Mouse (Mus musculus) heart, embryonic 14.5 days (tissue): Measurements from ENCODE around the gene Chst11. TPM values are rescaled to one million over a fixed set of nuclear protein-coding genes. Genes with fewer than 3 reads are reported as not detected.

Experiments
- ATAC-seq: fragments of 200-750 bp; cut with Nextera tagmentation; 2 replicates; pipeline ENCODE4 v1.8.0; 2017; ENCODE audit warnings: low read depth, moderate TSS enrichment; ENCODE audit not compliant: insufficient number of reproducible peaks, insufficient read depth, low FRiP score
- H3K27ac ChIP-seq, 2 experiments: fragments of 200-500 bp in 1 of 2; fragments of 300-500 bp in 1 of 2; sonication (generic) in 1 of 2; replicated peaks in 1 of 2; 2 replicates each; pipeline ENCODE4 v1.5.1; 2012 to 2014; ENCODE audit warnings: low read depth in 2 of 2, low read length in 2 of 2, control low read depth in 1 of 2, mild to moderate bottlenecking in 1 of 2, mixed read lengths in 1 of 2; ENCODE audit not compliant: control insufficient read depth in 1 of 2, insufficient read depth in 1 of 2
- H3K27me3 ChIP-seq: fragments of 300-500 bp; sonication (generic); 2 replicates; pipeline ENCODE4 v1.6.1; 2014; ENCODE audit warnings: mild to moderate bottlenecking, low read length, control low read depth; ENCODE audit not compliant: control insufficient read depth, insufficient read depth
- H3K36me3 ChIP-seq: fragments of 300-500 bp; sonication (generic); 2 replicates; pipeline ENCODE4 v1.6.1; 2014; ENCODE audit warnings: mild to moderate bottlenecking, control low read depth, low read length, mixed read lengths; ENCODE audit not compliant: control insufficient read depth, insufficient read depth
- H3K4me1 ChIP-seq, 2 experiments: fragments of 200-500 bp in 1 of 2; fragments of 300-500 bp in 1 of 2; sonication (generic) in 1 of 2; 2 replicates each; pipeline ENCODE4 v1.6.1; 2012 to 2014; ENCODE audit warnings: low read length in 2 of 2, control low read depth in 1 of 2, mixed read lengths in 1 of 2; ENCODE audit not compliant: control insufficient read depth in 2 of 2, insufficient read depth in 2 of 2
- H3K4me2 ChIP-seq: fragments of 300-500 bp; sonication (generic); 2 replicates; pipeline ENCODE4 v1.6.1; 2014; ENCODE audit warnings: mild to moderate bottlenecking, low read length
- H3K4me3 ChIP-seq, 2 experiments: fragments of 200-500 bp in 1 of 2; fragments of 300-500 bp in 1 of 2; sonication (generic) in 1 of 2; 2 replicates each; pipeline ENCODE4 v1.5.1; 2012 to 2014; ENCODE audit warnings: low read length in 2 of 2, mild to moderate bottlenecking in 2 of 2, control low read depth in 1 of 2, low read depth in 1 of 2, moderate library complexity in 1 of 2; ENCODE audit not compliant: control insufficient read depth in 1 of 2, insufficient read depth in 1 of 2
- H3K9ac ChIP-seq: fragments of 300-500 bp; sonication (generic); 2 replicates; pipeline ENCODE4 v1.6.1; 2014; ENCODE audit warnings: mild to moderate bottlenecking, low read length
- H3K9me3 ChIP-seq: fragments of 300-500 bp; sonication (generic); 2 replicates; pipeline ENCODE4 v1.6.1; 2016; ENCODE audit warnings: low read length, control low read depth; ENCODE audit not compliant: control insufficient read depth
- WGBS: fragments of 180-500 bp; shearing (Covaris S2); extraction: QIAGEN DNeasy Blood & Tissue Kit; methylation state at CpG from one replicate; pipeline ENCODE4 v1.1.7; 2014; 5-methylcytosine and 5-hydroxymethylcytosine counted together
- polyA plus RNA-seq: library from polyadenylated mRNA; unstranded; fragments of >200 nt; fragmentation: Nextera tagmentation; extraction: Ambion mirVana; gene quantifications from 2 replicates; pipeline ENCODE4 v1.2.1, GENCODE M21; 2014

Chst11 gene
- polyA plus RNA-seq, 1 experiment from 2014 or later = 3.3 TPM

GRCm38 (mm10) chr10:82962018-82962417 is 23.3 kb upstream of the Chst11 start:
- Histone ChIP-seq H3K4me2 (no peak overlapping the region), H3K4me1 (no peaks in the 10 kb centered on the region), H3K27ac (no peak overlapping the region), H3K9ac (no peak overlapping the region), H3K27me3 (no peaks in the 10 kb centered on the region), H3K36me3 (no peaks in the 10 kb centered on the region), H3K4me3 (no peak overlapping the region), H3K9me3 (no peaks in the 10 kb centered on the region)
- ATAC-seq = no peak
- whole genome bisulfite sequencing = 89% methylated on average over 4 of the region's 4 CpGs

- Histone ChIP-seq H3K27me3 (no peaks in the 10 kb centered on the region), H3K4me3 (no peak overlapping the region), H3K4me1 (no peaks in the 10 kb centered on the region), H3K27ac (no peak overlapping the region), H3K9me3 (no peaks in the 10 kb centered on the region), H3K9ac (no peak overlapping the region), H3K36me3 (no peaks in the 10 kb centered on the region), H3K4me2 (no peak overlapping the region)
- WGBS = 75% methylated on average over 6 of the region's 6 CpGs
- ATAC-seq = no peak
These were observed 22.8 kb upstream of the Chst11 start for GRCm38 (mm10) chr10:82962472-82963020.

GRCm38 (mm10) chr10:82964491-82964890 is 20.8 kb upstream of the Chst11 start:
- ATAC-seq = no peak
- H3K9me3 ChIP-seq = no peaks in the 10 kb centered on the region
- H3K27me3 ChIP-seq = no peaks in the 10 kb centered on the region
- H3K4me2 ChIP-seq = no peak overlapping the region
- H3K27ac ChIP-seq = no peak overlapping the region
- H3K4me3 ChIP-seq = no peak overlapping the region
- H3K36me3 ChIP-seq = no peaks in the 10 kb centered on the region
- 76% methylated on average over 7 of the region's 7 CpGs for WGBS
- no peak overlapping the region for H3K9ac ChIP-seq
- peaks cover 4 to 6% of the 10 kb centered on the region in 2 experiments; a peak in 2 of 4 replicates for H3K4me1 ChIP-seq

GRCm38 (mm10) chr10:82966672-82967071 is 18.6 kb upstream of the Chst11 start:
- Histone ChIP-seq H3K4me3 (no peak overlapping the region), H3K27me3 (no peaks in the 10 kb centered on the region), H3K27ac (no peak overlapping the region), H3K9ac (no peak overlapping the region), H3K4me1 (peaks cover 12 to 14% of the 10 kb centered on the region in 2 experiments), H3K4me2 (no peak overlapping the region), H3K36me3 (no peaks in the 10 kb centered on the region), H3K9me3 (no peaks in the 10 kb centered on the region)
- no peak for ATAC-seq
- 79% methylated on average over 7 of the region's 7 CpGs for WGBS

GRCm38 (mm10) chr10:82969612-82970011 is 15.7 kb upstream of the Chst11 start:
- H3K4me1 ChIP-seq = peaks cover 15 to 19% of the 10 kb centered on the region in 2 experiments
- H3K4me3 ChIP-seq = no peak overlapping the region
- H3K4me2 ChIP-seq = no peak overlapping the region
- WGBS = 58% methylated on average over 5 of the region's 5 CpGs
- no peak for ATAC-seq
- no peaks in the 10 kb centered on the region for H3K36me3 ChIP-seq
- no peak overlapping the region for H3K9ac ChIP-seq
- no peaks in the 10 kb centered on the region for H3K9me3 ChIP-seq
- no peak overlapping the region for H3K27ac ChIP-seq
- H3K27me3 ChIP-seq = no peaks in the 10 kb centered on the region

GRCm38 (mm10) chr10:82971549-82971948 is 13.7 kb upstream of the Chst11 start:
- Histone ChIP-seq H3K4me3 (no peak overlapping the region), H3K36me3 (no peaks in the 10 kb centered on the region), H3K27me3 (no peaks in the 10 kb centered on the region), H3K4me2 (peak overlapping the region; percentile 40), H3K9me3 (no peaks in the 10 kb centered on the region), H3K9ac (no peak overlapping the region), H3K4me1 (peaks cover 15 to 19% of the 10 kb centered on the region in 2 experiments), H3K27ac (no peak overlapping the region)
- 21% methylated on average over 11 of the region's 11 CpGs for WGBS
- no peak for ATAC-seq

GRCm38 (mm10) chr10:82974201-82974600 is 11.1 kb upstream of the Chst11 start:
- H3K36me3 ChIP-seq = no peaks in the 10 kb centered on the region
- H3K4me3 ChIP-seq = no peak overlapping the region
- no peak overlapping the region for H3K4me2 ChIP-seq
- H3K4me1 ChIP-seq = peaks cover 12 to 16% of the 10 kb centered on the region in 2 experiments
- H3K9ac ChIP-seq = no peak overlapping the region
- no peaks in the 10 kb centered on the region for H3K9me3 ChIP-seq
- H3K27ac ChIP-seq = no peak overlapping the region
- no peak for ATAC-seq
- WGBS = 77% methylated on average over 5 of the region's 5 CpGs
- H3K27me3 ChIP-seq = no peaks in the 10 kb centered on the region

GRCm38 (mm10) chr10:82974627-82975177 is 10.6 kb upstream of the Chst11 start:
- Histone ChIP-seq H3K36me3 (no peaks in the 10 kb centered on the region), H3K4me3 (no peak overlapping the region), H3K9ac (no peak overlapping the region), H3K27me3 (no peaks in the 10 kb centered on the region), H3K27ac (no peak overlapping the region), H3K4me1 (peaks cover 12% of the 10 kb centered on the region in 2 experiments), H3K4me2 (no peak overlapping the region), H3K9me3 (no peaks in the 10 kb centered on the region)
- no peak for ATAC-seq
- WGBS = 62% methylated on average over 6 of the region's 6 CpGs
